Mouse (Mus musculus) brain, embryonic 14.5 days (tissue): ENCODE measurements around the gene Lmtk2. TPM values are rescaled to one million over a fixed set of nuclear protein-coding genes. Genes with fewer than 3 reads are reported as not detected.
A peak's percentile ranks its signal among the peaks of the same experiment; 100 is the strongest.

Source experiments
- DNase-seq: peaks from one replicate; pipeline ENCODE4 v3.0.0-alpha.2; 2011; ENCODE audit warnings: low read depth
- CTCF ChIP-seq: fragments of 200-500 bp; IDR thresholded peaks from 2 replicates; pipeline ENCODE4 v1.5.1; 2012; ENCODE audit warnings: inconsistent platforms, mild to moderate bottlenecking, moderate library complexity, borderline replicate concordance; ENCODE audit not compliant: insufficient read depth, insufficient read length; ENCODE audit errors: extremely low read depth
- POLR2A ChIP-seq: fragments of 200-500 bp; IDR thresholded peaks from 2 replicates; pipeline ENCODE4 v1.6.1; 2012; ENCODE audit warnings: mild to moderate bottlenecking, inconsistent platforms, borderline replicate concordance; ENCODE audit not compliant: poor library complexity, insufficient read depth, insufficient read length, severe bottlenecking; ENCODE audit errors: extremely low read depth
- polyA plus RNA-seq: library from polyadenylated mRNA; depleted of rRNA; stranded (reverse); fragments of >200 nt; gene quantifications from 2 replicates; pipeline ENCODE4 v1.2.3, GENCODE M21; 2012; rRNA removed

Lmtk2 gene
- polyA plus RNA-seq, 1 experiment: 24.8 TPM

- TF ChIP-seq POLR2A (no peak), CTCF (peak; percentile 28; the same call in 1 of the 2 replicates)
- DNase-seq: peak; percentile 22
Measured at GRCm38 (mm10) chr5:144231410-144231809, 131.2 kb downstream of the Lmtk2 start.

GRCm38 (mm10) chr5:144232531-144232930 is 132.3 kb downstream of the Lmtk2 start:
- no peak for DNase-seq
- no peak for TF ChIP-seq POLR2A
- no peak for TF ChIP-seq CTCF

GRCm38 (mm10) chr5:144234222-144234621 is 134.0 kb downstream of the Lmtk2 start:
- TF ChIP-seq POLR2A: no peak
- TF ChIP-seq CTCF: no peak
- no peak for DNase-seq

- no peak for DNase-seq
Measured at GRCm38 (mm10) chr5:144234714-144235113, 134.5 kb downstream of the Lmtk2 start.

More at GRCm38 (mm10) chr5:144234714-144235113, 134.5 kb downstream of the Lmtk2 start:
- TF ChIP-seq POLR2A (no peak), CTCF (no peak)

Other genes with a start within 250 kb of the Lmtk2 start
- 0.48 and 0.53 TPM in 2 replicates for gene Ankrd61, start 202.8 kb upstream of the Lmtk2 start, polyA plus RNA-seq
- 76.1 and 79.8 TPM in 2 replicates for gene Aimp2, start 190.6 kb upstream of the Lmtk2 start, polyA plus RNA-seq
- gene Pms2, start 190.5 kb upstream of the Lmtk2 start, polyA plus RNA-seq: 15.8 and 18.6 TPM in 2 replicates
- gene Gm42421, start 172.3 kb upstream of the Lmtk2 start, polyA plus RNA-seq: 2.1 and 2.7 TPM in 2 replicates
- gene Rsph10b, start 167.4 kb upstream of the Lmtk2 start, polyA plus RNA-seq: 7.4 and 9.4 TPM in 2 replicates
- gene Ccz1, start 85.6 kb upstream of the Lmtk2 start, polyA plus RNA-seq: 53.6 and 54.9 TPM in 2 replicates
- not detected in 2 replicates for gene Ocm, start 73.8 kb upstream of the Lmtk2 start, polyA plus RNA-seq
- 0.03 and 0.11 TPM in 2 replicates for gene Bhlha15, start 89.8 kb downstream of the Lmtk2 start, polyA plus RNA-seq
- 58.0 and 59.4 TPM in 2 replicates for gene Tecpr1, start 123.2 kb downstream of the Lmtk2 start, polyA plus RNA-seq
- 97.3 and 129 TPM in 2 replicates for gene Bri3, start 144.0 kb downstream of the Lmtk2 start, polyA plus RNA-seq